Mouse (Mus musculus) CH12.LX (cell line): ENCODE measurements around the gene Phgr1.

Experiments used
- CHD1 ChIP-seq: IDR thresholded peaks from 2 replicates; pipeline ENCODE4 v1.6.1; 2012; ENCODE audit warnings: low read depth, low read length, improper control_type of control experiment, inconsistent platforms
- CTCF ChIP-seq, 2 experiments: IDR thresholded peaks in 1 of 2; conservative IDR thresholded peaks in 1 of 2; 2 replicates each; pipeline ENCODE4 v1.5.1; 2011 to 2012; ENCODE audit warnings: low read depth in 2 of 2, low read length in 2 of 2, improper control_type of control experiment in 1 of 2, inconsistent platforms in 1 of 2, mild to moderate bottlenecking in 1 of 2, moderate library complexity in 1 of 2
- E2F4 ChIP-seq: IDR thresholded peaks from 2 replicates; pipeline ENCODE4 v1.6.1; 2011; ENCODE audit warnings: low read depth, low read length, improper control_type of control experiment; ENCODE audit not compliant: insufficient replicate concordance
- GABPA ChIP-seq: IDR thresholded peaks from 2 replicates; pipeline ENCODE4 v1.6.1; 2012; ENCODE audit warnings: low read depth, low read length, improper control_type of control experiment, inconsistent platforms; ENCODE audit not compliant: insufficient replicate concordance
- JUN ChIP-seq: IDR thresholded peaks from 2 replicates; pipeline ENCODE4 v1.6.1; 2011; ENCODE audit warnings: low read depth, mild to moderate bottlenecking, low read length, improper control_type of control experiment, moderate library complexity; ENCODE audit not compliant: insufficient read depth
- JUND ChIP-seq: conservative IDR thresholded peaks from 2 replicates; pipeline ENCODE4 v1.6.1; 2011; ENCODE audit warnings: low read depth, low read length, improper control_type of control experiment
- MAFK ChIP-seq: IDR thresholded peaks from 2 replicates; pipeline ENCODE4 v1.6.1; 2011; ENCODE audit warnings: low read length, improper control_type of control experiment; ENCODE audit not compliant: insufficient replicate concordance
- MAX ChIP-seq: IDR thresholded peaks from 2 replicates; pipeline ENCODE4 v1.6.1; 2011; ENCODE audit warnings: low read length, improper control_type of control experiment
- MYC ChIP-seq: IDR thresholded peaks from 2 replicates; pipeline ENCODE4 v1.6.1; 2011; ENCODE audit warnings: low read depth, mild to moderate bottlenecking, improper control_type of control experiment, low read length
- NRF1 ChIP-seq: IDR thresholded peaks from 2 replicates; pipeline ENCODE4 v1.6.1; 2014; ENCODE audit warnings: low read depth, mild to moderate bottlenecking, inconsistent platforms, low read length, improper control_type of control experiment, moderate library complexity
- POLR2AphosphoS2 ChIP-seq: IDR thresholded peaks from 2 replicates; pipeline ENCODE4 v1.6.1; 2011; ENCODE audit warnings: low read depth, low read length, improper control_type of control experiment
- TCF12 ChIP-seq: IDR thresholded peaks from 2 replicates; pipeline ENCODE4 v1.6.1; 2014; ENCODE audit warnings: low read depth, mild to moderate bottlenecking, inconsistent platforms, low read length, improper control_type of control experiment
- UBTF ChIP-seq: IDR thresholded peaks from 2 replicates; pipeline ENCODE4 v1.6.1; 2012; ENCODE audit warnings: low read depth, mild to moderate bottlenecking, inconsistent platforms, low read length, improper control_type of control experiment, moderate library complexity
- ZKSCAN1 ChIP-seq: IDR thresholded peaks from 2 replicates; pipeline ENCODE4 v1.6.1; 2012; ENCODE audit warnings: low read depth, inconsistent platforms, low read length, improper control_type of control experiment, borderline replicate concordance

- TF ChIP-seq MYC (no peak), UBTF (no peak), CTCF (conservative IDR thresholded peaks at IDR 0.05 in 1 of 2, IDR thresholded peaks at IDR 0.05 in 1 of 2; ENCODE audit: low read depth in 2 of 2, low read length in 2 of 2) (no peak), TCF12 (no peak), E2F4 (no peak), JUN (no peak), NRF1 (no peak), MAX (no peak), POLR2AphosphoS2 (no peak), GABPA (no peak), CHD1 (no peak), JUND (no peak), ZKSCAN1 (no peak), MAFK (no peak)
Measured at GRCm38 (mm10) chr2:118747301-118747960, 25.1 kb upstream of the Phgr1 start.
